Mouse (Mus musculus) kidney, postnatal 4 days (tissue): ENCODE data around the gene Fam118b.

Experiments used
- DNase-seq, 2 experiments: peaks; one replicate each; pipeline ENCODE4 v3.0.0; 2021; ENCODE audit warnings: mixed read lengths in 2 of 2

The Fam118b gene

GRCm38 (mm10) chr9:35267146-35267975 lies at the start of gene Fam118b, which contains the start of gene Rpusd4:
Gene Fam118b, minus strand, starts transcription at chr9:35267805.
Gene Rpusd4, plus strand, starts transcription at chr9:35267865.
- DNase-seq: peak; percentile 94 to 97

GRCm38 (mm10) chr9:35316771-35317211 lies 49.2 kb upstream of the Fam118b start:
- peak; percentile 31 to 53 for DNase-seq

DNA sequence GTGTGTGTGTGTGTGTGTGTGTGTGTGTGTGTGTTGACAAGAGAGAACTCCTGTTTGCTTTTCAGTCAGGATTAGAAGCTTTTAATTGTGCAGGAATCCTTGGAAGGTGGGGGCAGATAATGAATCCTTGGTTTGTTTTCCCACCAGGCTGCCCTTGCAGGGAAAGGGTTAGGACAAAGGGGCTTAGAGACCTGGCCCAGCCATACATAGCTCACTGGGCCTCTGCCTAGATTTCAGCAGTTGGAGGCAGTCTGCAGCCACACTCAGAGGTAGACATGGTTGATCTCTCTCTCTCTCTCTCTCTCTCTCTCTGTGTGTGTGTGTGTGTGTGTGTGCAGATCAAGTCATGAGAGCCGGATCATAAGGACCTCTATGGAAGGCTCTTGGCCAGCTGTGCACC lies 46.6 kb upstream of the Fam118b start:
- no peak for DNase-seq

DNA sequence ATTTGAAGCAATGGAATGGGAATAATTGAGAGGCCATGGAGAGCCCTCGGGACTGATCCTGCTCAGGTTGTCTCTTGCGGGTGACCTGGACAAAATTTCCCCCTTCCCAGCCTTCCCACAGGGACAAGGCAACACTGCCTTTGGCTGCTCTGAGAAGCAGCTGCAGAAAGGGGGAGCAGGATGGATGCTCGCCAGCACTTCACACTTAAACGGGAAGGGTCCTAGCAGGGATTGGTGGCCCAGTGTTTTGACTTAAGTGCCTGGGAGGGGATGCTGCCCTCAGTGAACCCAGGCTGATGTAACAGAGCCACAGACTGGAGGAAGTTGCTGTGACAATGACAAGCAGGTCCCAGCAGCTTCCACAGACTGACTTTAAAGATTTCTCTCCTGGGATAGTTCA lies 46.0 kb upstream of the Fam118b start:
- no peak for DNase-seq

GRCm38 (mm10) chr9:35312516-35312915 lies 44.9 kb upstream of the Fam118b start:
- peak; percentile 63 to 66 for DNase-seq

DNA sequence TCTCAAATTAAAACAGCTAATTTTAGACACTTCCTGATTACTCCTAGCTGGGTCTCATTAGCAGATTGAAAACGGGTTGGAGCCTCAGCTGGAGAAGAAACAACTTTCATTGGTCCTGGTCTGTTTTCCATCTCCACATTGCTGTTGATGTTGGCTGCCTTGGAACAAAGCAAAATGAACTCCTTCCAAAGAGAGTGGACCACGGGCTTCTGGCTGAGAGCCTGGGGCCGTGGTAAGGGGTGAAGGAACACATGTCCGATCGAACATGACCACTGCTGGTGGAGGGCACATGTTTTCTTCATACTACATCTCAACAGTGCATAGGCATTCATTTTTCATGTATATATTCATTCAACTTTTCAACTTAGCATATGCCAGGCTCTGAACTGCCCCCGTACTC lies 42.8 kb upstream of the Fam118b start:
- peak in 1 of 2 experiments; percentile 31 for DNase-seq

DNA sequence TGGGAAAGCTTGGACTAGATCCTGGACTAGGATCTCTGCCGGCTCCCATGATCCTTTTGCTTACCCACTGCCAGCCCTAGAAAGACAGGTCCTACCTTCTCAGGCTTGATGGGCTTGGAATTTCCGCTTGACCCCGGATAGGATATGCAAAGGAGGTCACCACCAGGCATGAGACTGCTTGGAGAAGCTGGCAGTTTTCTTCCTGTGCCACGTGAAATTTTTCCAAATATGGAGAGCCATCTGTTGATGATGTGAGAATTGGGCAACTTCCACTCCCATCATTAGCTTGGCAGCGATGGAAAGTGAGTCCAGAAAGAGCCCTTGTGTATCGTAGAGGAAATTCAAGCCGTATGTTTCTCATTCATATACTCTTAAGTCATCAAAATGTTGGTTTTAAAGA lies 39.9 kb upstream of the Fam118b start:
- DNase-seq: no peak

- DNase-seq: no peak
Measured at GRCm38 (mm10) chr9:35302172-35302571, 34.6 kb upstream of the Fam118b start.

GRCm38 (mm10) chr9:35297791-35298190 lies 30.2 kb upstream of the Fam118b start:
- DNase-seq: no peak

DNA sequence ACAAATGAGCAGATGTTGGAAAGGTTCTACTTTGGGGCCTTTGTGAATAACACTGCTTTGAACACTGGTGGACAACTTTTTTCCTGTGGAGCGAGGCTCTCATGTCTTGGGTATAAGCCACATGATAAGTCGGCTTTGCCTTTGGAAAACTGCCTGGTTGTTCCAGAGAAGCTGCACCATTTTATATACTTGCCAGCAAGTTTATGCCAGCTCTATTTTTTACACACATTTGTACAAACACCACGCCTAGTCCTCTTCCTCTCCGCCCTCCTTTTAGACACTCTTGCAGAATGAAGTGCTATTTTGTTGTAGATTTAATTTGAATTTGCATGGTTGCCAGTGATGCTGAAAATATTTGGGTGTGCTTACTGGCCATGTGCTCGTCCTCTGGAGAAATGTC lies 25.9 kb upstream of the Fam118b start:
- no peak for DNase-seq

DNA sequence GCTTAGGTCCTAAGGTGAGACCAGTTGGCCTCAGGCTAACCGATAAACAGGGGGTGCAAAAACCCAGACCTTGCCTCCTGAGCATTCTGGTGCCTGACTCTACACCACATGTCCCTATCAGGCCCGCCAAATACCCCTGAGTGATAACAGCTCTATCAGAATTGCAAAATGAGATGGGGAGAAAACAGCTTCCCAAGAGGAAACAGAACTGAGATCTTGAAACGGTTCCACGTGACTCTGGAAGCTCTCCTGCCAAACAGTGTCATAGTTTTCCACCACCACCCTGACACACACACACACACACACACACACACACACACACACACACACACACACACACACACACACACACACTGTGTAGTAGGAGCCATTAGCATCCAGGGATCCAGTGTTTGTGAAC lies 23.3 kb upstream of the Fam118b start:
- DNase-seq: no peak

GRCm38 (mm10) chr9:35290417-35290816 lies 22.8 kb upstream of the Fam118b start:
- DNase-seq: no peak

- peak in 1 of 2 experiments; percentile 18 for DNase-seq
Measured at GRCm38 (mm10) chr9:35289992-35290391, 22.4 kb upstream of the Fam118b start.

DNA sequence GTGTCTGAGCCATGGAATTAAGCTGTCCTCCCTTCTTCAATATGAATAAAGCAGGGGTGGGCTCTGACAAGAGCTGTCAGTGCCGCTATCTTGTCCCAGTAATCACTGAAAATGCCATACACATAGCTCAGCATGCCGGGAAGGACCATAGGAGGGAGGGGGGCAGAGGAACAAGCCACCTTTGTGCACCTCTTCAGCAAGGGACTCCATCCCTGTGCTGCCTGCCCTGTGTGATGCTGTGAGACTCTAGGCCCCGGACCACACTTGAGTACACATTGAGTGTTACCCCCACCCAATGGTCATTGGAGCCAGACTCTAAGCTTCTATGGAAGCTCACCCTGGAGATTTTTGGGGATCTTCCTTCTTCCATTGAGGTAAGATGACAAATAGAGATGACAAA lies 18.7 kb upstream of the Fam118b start:
- DNase-seq: no peak

- DNase-seq: no peak
Measured at GRCm38 (mm10) chr9:35284351-35284750, 16.7 kb upstream of the Fam118b start.

- peak; percentile 8 to 22 for DNase-seq
Measured at GRCm38 (mm10) chr9:35283415-35284069, 15.9 kb upstream of the Fam118b start.

DNA sequence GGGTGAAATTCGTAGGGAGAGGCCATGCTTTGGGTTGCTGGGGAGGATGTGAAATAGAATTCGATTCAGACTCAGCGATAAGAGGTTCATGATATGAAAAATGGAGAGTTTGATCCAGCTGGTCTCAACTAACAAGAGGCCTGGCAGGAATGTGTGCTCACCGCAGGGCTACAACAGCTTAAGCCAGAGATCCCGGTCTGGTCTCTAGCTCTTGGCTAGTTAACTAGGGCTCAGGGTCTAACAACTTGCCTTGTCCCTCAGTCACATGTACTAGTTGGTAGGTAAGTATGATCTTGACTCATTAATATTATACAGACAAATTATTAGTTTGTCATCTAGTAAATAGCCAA lies 15.2 kb upstream of the Fam118b start:
- DNase-seq: no peak

- peak; percentile 60 to 70 for DNase-seq
Measured at GRCm38 (mm10) chr9:35282006-35282850, 14.6 kb upstream of the Fam118b start.

- DNase-seq: no peak
Measured at GRCm38 (mm10) chr9:35278451-35278850, 10.8 kb upstream of the Fam118b start.

- no peak for DNase-seq
Measured at GRCm38 (mm10) chr9:35277855-35278365, 10.3 kb upstream of the Fam118b start.

DNA sequence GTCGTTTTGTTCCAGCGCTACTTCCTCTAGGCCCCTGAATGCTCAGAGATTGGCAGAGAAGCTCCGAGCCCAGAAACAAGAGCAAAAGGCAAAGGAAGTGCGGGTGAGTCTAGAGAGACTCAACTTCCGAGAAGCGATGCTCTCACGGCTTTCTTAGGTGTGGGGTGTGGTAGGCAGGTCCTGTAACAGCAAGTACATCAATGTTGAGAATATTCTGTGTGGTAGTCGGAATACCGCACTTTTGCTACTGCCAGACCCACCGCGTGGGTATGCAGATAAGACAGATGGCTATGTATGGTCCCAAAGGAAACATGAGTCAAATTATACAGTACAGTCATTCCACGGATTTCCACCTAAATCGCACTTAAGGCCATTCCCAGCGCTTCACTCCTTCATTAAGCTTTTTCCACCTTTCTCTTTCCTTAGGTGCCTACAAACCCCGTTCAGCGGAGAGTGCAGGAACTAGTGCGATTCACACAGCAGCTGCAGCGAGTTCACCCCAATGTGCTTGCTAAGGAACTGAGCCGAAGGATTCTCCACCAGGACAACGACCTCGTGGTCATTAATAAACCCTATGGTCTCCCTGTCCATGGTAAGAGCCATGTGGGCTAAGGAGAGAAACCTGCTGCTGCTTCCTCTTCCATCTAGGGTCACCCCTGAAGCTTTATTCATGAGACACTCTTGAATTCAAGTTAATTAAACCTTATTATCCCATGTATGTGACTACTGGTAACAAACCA lies 541 bp upstream of the Fam118b start:
- DNase-seq: peak in 1 of 2 experiments; percentile 16

GRCm38 (mm10) chr9:35264509-35264908 lies 3.1 kb downstream of the Fam118b start:
- DNase-seq: no peak
